Mouse (Mus musculus): ENCODE data around the gene Hdlbp.
A peak's percentile ranks its signal among the peaks of the same experiment; 100 is the strongest.
"Not testable (repeated sequence)": the region's sequence is repeated elsewhere in the genome, so short reads cannot be mapped to it uniquely, and the experiment has no call there.

Hdlbp gene

DNA sequence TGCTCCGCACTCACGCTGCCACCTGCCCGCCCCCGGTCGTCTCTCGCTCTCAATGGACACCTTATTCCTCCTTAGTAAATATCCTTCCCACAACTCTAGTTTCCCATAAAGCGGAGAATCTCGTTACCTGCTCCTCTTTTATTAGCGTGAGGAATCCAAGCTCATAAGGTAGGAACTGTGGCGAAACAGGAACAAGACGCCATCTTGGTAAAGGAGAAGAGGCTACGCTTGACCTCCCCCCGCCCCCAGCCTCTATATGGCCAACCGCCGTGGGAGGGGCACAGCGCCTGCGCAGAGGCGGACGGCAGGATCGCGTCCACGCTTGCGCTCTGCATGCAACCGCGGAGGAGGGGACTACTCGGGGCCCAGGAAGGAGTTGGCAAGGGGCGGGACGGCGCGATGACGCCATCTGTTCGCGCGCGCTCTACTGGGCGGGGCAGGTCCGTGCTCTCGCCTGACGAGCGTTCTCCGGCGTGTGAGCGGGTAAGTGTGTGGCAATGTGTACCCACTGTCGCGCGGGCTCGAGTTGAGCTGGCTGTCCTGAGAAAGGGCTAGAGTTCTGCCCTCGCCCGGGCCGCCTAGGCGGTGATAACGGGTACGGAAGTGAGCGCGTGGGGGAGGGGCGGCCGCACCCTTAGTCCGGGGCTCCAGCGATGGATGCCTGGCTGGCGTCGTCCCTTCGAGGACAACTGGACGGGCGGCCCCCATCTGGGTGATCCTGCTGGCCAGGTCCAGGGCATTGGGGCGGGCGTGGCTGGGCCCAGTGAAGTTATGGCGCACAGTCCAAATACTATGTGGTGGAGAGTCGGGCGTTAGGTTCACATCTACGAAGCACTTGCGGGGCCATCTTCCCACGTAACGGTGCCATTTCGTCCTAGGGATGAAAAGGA lies at the start of gene Hdlbp:
Hdlbp (minus strand) TSS at position 230 of the 890 bp plus-strand sequence.
- DNase-seq: peak; percentile 99

DNA sequence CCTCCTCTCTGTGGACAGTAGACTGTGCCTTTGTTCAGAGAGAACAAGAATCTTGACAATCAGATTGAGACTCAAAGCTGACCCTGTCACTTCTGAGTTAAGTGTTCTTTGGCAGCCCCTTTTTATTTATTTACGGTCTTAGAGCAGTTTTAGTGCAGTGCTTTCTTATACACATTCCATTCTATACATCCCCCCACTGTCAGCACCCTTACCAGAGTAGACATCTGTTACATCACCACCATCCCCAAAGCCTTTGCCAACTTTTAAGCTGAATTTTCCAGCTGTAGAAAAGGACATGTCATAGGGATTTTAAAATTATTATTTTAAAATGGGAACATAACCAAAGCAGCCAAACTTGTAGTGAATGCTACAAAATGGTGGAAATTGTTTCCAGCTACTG lies 43.7 kb upstream of the Hdlbp start:
- DNase-seq: no peak

DNA sequence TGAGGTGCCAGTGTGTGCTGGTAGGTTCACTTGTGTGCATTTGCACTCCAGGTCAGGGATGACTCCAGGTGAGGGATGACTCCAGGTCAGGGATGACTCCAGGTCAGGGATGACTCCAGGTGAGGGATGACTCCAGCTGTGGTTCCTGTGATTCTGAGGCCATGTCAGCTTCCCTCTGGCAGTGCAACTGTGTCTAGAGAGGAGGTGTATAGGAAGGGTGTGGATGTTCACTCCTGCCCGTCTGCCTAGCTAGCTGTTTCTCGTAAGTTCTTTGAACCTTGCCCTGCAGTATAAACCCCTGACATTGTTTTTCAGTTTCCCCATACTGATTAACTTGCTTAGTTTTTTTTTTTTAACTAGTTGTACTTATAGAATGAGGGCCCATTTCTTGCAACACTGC lies 42.9 kb upstream of the Hdlbp start:
- peak; percentile 37 for DNase-seq

DNA sequence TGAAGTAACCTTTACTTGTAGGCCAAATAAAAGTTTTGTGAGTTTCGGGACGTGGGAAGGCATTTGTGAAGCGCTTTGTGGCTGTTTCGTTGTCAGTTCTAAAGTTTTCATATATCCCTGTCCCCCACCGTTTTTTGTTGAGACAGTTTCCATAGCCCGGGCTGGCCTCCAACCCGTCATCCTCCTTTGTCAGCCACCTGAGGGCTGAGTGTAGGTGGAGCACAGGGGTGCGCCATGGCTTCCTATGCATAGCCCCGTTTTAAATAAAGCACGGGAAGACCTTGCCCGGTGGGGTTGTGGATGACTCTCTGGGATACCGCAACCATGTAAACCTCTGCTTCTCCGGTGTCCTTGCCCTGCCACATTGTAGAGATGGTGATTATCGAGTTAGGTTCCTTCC lies 34.6 kb upstream of the Hdlbp start:
- peak; percentile 5 for DNase-seq

DNA sequence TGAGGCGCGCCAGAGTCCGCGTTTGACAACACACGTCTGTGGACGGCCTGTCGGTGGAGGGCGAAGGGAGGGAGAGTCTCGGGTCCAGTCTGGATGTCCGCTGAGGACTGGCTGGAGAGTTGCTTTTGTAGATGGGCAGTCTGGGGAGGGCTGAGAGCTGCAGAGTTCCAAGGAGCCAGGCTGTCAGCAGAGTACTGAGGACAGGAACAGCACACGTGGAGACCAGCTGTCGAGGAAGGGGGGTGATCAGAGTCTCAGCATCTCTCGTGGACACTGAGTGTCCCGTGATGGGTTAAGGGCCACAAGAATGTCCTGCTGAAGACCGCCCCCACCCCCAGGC lies 33.7 kb upstream of the Hdlbp start:
- no peak for DNase-seq

DNA sequence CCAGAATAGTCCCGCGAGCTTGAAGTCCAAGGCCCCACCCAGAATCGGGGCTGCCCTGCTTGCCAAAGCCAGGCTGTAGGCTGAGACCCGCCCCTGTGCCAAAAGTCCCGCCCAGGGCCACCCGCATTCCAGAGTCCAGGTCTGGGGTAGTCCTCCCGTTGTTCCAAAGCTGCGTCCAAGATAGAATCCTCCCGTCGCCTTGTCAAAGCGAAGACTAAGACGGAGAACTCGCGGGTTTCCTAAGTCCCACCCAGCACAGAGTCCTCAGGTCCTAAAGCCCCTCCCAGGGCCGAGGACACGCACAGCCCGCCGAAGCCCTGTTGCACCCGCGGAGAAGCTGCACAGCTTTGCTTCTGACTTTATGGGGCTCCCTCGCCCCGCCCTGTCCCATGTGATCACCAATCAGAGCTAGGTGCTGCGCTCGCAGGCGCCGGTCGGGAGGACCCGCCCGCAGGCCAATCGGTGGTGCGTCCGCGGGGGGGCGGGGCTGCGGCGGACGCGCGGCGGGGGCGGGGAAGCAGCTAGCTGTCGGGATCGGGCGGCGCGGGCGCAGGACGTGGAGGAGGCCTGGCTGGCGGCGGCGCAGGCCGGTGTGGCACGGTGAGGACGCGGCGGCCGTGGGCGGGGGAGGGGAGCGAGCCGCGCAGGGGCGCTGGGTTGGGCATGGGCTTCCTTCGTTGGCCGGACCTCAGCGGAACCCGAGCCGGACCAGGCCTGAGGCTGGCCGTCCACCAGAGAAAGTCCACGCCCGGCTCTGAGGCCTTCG lies 33.2 kb upstream of the Hdlbp start, which contains the start of gene Farp2:
Farp2 (plus strand) TSS at position 495 of the 766 bp plus-strand sequence.
- DNase-seq: peak; percentile 98

DNA sequence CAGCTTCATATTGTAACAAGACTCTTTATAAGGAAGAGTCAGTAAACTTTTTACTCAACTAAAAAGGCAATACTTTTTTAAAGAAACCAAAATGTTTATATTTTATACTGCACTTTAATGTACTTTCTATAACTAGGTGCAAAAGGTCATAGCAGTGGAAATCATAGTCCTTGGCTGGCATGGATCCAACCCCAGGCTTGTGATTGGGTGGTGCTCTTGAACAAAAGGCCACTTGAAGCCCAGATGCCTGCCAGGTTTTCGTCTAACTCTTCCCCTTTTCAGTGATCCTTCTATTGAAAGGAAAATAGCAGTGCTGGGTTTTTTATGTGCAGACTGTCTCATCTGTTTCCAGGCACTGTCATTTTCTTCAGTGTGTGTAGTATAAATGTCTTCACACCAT lies 30.0 kb upstream of the Hdlbp start:
- DNase-seq: not testable (repeated sequence)

DNA sequence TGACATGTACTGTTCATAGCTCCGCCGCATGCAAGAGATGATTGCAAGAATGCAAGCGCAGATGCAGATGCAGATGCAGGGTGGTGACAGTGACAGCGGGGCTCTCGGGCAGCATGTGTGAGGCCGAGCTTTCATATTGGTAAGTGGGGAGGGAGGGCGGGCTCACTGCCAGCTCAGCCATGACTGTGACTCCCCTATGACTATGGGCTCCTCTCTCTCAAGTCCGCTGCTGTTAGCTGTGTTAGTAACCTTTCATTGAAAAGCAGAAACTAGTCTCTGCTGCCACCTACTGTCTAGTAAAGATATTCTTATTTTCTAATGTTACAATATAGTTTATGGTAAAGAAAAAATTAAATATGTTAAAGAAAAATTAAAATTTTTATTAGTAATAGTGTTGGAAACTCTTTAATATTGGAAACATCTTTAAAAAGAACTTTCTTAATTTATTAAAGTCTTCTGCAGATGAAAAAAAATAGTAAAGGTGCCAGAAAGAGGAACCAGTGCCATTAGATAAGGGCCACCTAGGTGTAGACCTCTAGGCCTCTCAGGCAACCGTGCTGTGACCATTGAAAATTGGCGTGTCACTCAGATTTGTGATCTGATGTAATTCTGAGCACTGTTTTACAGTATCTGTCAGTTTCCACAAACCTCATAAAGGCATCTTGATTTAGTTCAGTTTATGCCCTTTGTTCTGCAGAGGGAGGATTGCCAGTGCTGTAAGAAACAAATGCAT lies 28.5 kb upstream of the Hdlbp start:
- no peak for DNase-seq

DNA sequence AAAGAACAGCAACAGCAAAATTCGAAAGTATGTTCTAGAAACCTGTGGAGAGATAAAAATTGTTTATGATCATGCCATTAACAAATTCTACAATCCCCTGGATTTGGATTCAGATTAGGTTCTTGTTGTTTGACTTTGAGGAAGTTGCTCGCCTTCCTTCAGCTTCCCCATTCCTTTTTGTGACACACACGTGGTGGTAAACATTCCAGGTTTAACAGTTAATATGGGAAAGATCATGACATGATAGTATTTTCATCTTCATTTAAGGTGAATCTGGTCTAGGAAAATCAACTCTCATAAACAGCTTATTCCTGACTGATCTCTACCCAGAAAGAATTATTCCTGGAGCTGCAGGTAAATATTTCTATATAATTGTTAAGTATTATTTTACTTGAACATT lies 16.7 kb upstream of the Hdlbp start:
- no peak for DNase-seq

DNA sequence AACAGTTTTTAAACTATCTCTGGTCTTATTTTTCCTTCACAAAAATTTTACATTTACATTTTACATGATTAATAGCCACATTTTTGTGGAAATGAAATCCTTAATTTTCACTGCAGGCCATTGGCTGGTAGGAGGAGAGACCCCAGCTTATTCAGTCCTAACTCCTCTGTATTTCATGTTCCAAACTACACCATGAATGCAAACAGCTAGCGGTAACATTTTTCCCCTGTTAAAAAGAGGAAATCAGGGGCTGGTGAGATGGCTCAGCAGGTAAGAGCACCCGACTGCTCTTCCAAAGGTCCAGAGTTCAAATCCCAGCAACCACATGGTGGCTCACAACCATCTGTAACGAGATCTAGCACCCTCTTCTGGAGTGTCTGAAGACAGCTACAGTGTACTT lies 7.7 kb upstream of the Hdlbp start:
- DNase-seq: not testable (repeated sequence)

DNA sequence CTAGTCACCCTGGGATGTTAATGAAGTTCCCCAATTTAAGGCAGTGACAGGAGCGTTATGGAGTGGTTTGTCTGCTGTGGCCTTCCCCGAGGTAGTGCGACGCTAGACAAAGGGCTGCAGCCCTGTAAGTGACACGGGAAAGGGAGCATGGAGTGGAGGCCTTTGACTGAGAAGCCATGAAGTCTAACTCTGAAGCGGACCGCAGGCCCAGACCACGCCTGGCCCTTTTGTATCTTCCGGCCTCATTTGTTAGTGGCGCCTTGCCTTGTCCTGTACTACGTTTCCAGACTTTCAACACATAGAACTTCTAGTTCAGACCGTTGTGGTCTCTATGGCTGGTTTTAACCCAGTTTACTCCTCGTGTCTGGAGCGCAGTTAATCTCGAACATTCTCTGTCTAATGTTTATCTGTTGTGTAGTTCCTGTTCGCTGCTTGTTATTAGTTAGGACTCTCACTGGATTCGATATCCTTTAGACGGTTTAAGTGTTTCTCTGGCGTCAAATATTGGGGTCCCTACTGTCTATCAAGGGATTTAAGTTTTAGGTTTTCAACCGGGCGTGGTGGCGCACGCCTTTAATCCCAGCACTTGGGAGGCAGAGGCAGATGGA lies 965 bp upstream of the Hdlbp start:
- DNase-seq: no peak

DNA sequence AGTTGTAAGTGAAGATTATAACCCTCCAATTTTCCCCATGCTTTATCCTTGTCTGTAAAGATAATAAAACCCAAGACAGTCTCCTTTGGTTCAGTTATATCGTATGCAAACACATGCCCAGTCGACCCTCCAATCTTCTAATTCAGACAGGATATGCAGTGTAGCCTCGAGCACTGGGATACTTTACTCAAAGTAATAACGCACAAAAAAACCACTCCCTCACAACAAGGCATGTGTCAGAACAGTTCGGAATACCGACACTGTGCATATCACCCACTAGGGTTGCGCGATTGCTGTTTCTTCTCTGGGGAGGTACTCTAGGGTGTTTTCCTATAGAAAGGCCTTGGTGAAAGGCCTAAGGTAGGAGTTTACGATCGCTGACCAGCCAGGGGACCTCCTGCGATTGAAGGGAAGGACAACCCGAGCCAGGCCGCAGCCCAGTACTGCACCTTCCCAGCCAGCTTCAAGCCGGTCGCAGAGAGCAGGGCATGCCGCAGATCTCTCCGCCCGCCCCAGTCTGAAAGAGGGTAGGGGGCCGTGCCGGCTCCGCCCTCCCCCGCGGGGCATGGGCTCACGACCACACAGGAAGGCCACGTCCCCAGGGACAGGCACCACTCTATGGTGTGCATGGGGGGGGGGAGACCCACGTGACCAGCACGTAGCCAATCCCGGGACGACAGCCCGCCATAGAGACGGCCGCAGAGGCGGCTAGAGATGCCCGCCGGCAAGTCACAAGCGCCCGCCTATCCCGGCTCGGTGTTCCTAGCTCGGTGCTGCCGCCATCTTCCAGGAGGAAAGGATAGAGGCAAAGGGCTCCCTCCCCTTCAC lies 643 bp downstream of the Hdlbp start:
- peak; percentile 99 for DNase-seq

DNA sequence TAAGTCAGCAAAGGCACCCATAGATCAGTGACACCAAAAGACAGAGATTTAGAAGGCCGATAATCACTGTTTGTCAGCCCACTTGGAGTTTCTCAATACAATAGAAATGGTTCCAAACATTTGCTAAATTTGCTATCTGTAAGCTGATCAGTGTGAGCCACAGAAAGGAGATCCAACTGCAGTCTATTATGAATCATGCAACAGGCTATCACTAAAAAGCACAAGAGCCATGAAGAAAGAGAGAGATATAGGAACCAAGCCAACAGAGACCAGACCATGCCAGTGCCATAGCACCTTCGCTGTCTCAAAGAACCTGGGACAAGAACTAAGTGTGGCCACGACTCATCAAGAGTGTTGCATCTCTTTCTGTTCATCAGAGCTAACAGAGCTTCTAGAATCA lies 2.9 kb downstream of the Hdlbp start:
- no peak for DNase-seq

DNA sequence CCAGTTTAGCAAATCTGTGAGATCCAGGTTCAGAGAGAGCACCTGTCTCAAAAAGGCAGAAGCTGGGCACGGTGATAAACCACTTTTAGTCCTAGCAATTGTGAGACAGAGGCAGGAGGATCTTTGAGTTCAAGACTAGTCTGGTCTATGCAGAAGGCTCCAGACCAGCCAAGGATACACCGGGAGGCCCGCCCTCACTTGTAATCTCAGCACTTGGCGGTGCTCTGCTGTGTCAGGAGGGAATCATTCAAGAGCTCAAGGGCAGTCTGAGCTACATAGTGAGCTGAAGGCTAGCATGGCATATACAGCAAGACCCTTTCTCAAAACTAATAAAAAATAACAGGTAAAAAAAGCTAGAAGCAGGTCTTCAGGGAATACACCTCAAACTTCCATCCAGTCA lies 10.0 kb downstream of the Hdlbp start:
- DNase-seq: no peak

DNA sequence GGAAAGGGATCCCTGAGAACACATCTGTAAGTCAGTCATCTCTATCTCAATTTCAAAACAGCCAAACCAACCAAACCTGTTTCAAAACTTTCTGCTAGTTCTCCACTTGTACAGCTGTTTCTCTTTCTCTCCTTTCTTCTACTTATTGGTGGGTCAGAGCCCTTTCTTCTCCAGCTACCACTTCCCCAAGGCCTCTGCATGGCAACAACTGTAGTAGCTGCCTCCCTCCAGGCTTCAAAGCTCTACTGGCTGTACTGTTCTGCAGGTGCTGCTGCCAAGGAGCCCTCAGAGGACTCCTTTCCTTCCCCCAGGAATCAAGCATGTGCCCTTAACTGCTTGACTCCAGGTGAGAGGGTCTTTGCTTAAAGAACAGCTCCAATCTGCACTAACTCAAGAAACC lies 12.9 kb downstream of the Hdlbp start:
- DNase-seq: no peak

DNA sequence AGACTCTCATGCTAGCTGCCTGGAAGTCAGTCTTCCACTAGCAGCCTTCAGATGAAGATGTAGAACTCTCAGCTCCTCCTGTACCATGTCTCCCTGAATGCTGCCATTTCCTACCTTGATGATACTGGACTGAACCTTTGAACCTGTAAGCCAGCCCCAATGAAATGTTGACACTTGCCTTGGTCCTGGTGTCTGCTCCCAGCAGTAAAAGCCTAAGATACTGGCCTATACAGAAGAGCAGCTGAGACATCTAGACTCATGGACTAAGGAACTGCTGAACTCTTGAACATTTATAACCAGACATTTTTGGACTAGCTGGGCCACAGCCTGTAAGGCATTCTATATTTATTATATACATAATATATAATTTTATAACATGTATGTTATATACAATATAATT lies 13.5 kb downstream of the Hdlbp start:
- no peak for DNase-seq

DNA sequence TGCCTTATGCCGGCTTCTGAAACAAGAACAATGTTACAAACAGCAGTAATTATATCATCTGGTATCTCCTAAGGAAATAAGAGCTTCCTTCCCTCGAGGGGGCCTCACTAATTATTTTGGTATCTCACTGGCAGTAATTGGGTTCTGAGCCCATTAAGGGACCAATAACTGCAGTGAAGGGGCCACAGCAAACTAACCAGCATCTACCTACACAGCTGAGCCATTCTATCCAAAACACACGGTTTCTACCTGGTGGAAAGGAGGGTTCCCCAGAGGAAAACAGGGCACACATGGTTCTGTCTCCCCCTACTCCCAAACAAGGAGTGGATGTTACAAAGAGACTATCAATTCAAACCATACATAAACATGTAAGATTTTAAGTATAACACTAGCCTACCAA lies 19.5 kb downstream of the Hdlbp start:
- DNase-seq: no peak

DNA sequence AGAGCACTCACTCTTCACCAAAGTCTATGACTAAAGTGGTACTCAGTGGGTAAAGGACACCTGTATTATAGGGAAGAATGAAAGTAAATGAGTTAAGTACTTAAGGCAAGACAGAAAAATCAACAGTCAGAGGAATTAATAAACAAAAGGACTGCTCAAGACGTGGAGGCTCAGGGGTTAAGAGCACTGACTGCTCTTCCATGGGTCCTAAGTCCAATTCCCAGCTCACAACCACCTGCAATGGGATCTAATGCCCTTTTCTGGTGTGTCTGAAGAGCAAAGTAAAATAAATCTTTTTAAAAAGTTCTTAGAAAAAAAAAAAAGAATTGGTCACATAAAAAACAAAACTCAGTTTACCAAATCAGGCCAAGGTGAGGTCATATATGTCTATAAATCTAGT lies 20.3 kb downstream of the Hdlbp start:
- no peak for DNase-seq

DNA sequence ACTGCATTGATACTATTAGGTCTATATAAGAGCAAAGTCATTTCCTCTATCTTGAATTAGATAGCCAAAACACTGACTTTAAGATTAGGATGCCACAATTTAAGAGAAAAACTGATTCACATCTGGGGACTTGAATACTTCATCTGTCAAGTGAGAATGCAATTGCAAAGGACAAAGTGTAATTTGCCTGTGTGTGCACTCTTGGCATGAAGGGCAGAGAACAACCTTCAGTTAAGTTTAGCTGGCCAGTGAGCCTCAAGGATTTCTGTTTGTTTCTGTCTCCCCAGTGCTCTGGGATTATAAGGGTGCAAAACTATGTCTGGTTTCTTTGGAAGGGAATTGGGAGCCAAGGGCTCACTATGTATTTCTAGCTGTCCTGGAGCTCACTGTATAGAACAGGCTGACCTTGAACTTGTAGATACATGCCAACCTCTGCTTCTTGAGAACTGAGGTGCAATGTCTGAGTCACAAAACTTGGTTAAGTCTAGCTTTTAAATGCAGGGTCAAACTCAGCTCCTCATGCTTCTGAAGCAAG lies 24.8 kb downstream of the Hdlbp start:
- peak; percentile 9 for DNase-seq

DNA sequence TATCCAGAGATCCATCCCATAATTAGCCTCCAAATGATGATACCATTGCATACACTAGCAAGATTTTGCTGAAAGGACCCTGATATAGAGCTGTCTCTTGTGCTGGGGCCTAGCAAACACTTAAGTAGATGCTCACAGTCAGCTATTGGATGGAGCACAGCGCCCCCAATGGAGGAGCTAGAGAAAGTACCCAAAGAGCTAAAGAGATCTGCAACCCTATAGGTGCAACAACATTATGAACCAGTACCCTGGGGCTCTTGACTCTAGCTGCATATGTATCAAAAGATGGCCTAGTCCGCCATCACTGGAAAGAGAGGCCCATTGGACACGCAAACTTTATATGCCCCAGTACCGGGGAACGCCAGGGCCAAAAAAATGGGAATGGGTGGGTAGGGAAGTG lies 28.5 kb downstream of the Hdlbp start:
- DNase-seq: not testable (repeated sequence)

DNA sequence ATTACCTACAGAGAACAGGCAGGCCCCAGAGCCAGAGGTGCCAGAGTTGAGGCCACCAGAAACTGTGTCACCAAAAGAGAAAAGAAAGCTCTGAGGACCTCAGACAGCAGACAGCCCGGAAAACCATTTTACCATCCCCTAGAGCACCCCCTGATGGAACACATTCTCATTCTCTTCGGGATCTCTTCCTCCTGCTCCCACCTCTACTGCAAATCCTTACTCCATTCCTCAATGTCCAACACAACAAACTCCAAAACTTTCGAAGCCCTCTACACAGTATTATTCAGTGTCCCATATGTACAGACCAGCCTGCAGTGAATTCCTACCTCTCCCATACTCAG lies 32.8 kb downstream of the Hdlbp start:
- DNase-seq: no peak

All from kidney, adult 11 months (tissue).